Mouse (Mus musculus) kidney, adult 2 months (tissue): ENCODE measurements around the gene Gnb5.

ENCODE experiments used
- CTCF ChIP-seq: fragments of 200-500 bp; conservative IDR thresholded peaks from 2 replicates; pipeline ENCODE4 v1.5.1; 2011; ENCODE audit warnings: low read depth, mild to moderate bottlenecking, control low read depth, low read length, moderate library complexity, mixed read lengths; ENCODE audit not compliant: insufficient read depth, insufficient read length
- POLR2A ChIP-seq: fragments of 200-500 bp; IDR thresholded peaks from one replicate; pipeline ENCODE4 v1.6.1; 2011; ENCODE audit warnings: low read depth, low read length, control low read depth

DNA sequence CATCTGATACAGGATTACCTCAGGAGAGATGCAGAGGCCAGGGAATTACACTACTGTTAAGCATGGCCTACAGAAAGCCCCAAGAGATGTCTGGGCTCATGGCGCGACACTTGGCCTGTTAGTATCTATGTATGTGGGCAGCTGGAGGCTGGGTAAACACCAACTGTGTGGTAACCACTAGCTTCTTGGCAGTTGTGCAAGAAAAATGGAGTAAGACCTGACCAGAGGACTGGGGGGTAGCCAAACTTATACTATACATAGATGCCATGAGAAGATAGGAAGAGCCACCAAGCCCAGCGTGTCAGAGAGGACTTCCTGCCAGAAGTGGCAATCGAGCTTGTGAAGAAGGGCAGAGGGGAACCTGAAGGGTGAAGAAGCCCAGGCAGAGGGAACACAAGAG, 56.1 kb downstream of the Gnb5 start:
- no peak for TF ChIP-seq CTCF
- no peak for TF ChIP-seq POLR2A
